Mouse (Mus musculus): ENCODE measurements around the gene Vmn1r2.
"Not testable (repeated sequence)": the region's sequence is repeated elsewhere in the genome, so short reads cannot be mapped to it uniquely, and the experiment has no call there.

DNA sequence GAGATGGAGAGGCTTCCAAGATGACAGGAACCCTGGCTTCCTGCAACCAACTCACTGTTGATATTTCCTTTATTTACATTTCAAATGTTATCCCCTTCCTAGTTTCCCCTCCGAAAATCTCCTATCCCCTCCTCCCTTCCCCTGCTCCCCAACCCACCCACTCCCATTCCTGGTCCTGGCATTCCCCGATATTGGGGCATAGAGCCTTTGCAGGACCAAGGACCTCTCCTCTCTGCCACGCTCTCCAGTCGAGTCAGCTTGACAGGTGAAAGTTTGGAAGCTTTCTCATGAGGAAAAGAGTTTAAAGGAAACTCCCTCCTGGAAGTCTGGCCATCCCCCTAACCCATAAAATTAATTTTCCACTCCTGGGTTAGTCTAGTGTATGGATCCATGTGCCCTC lies 46.2 kb downstream of the Vmn1r2 start:
- TF ChIP-seq CTCF, EP300 (IDR thresholded peaks at IDR 0.05; ENCODE audit: low read depth): not testable (repeated sequence)
